15 mouse cellular contexts compared by ENCODE assay signal in genomic region chrX:71424852-71425251, GRCm38 (mm10).
A peak's percentile ranks its signal among the peaks of the same experiment; 100 is the strongest.
DNase-seq lines count a peak whose midpoint lies in the region; ATAC-seq and TF ChIP-seq lines count a peak whose summit lies in the region.
"Had no signal": no experiment of that assay in that cellular context is flagged by ENCODE, and none has a peak within 500 bp of the region (broad histone marks: within the 10 kb centered on the region; RNA-seq: fewer than 3 reads in every experiment).

No protein-coding gene starts in this region.

- intact Hi-C loops in heart, adult 2 months (cut with DNase I): loop anchor here (1.0 to 5.0 kb wide), 5 partner anchors 67 to 203 kb away; partner anchors contain the start of genes Cd99l2 and Hmgb3

- no peaks in the 10 kb centered on the region for H3K36me3 ChIP-seq in heart, adult 2 months (ENCODE audit: control insufficient read depth, insufficient read depth, low read length)
- H3K36me3 ChIP-seq: hindbrain, embryonic 13.5 days; limb, embryonic 15.5 days; stomach, embryonic 15.5 days had no signal

- H3K27me3 ChIP-seq in heart, adult 2 months (ENCODE audit: control insufficient read depth, insufficient read depth, low read length): no peaks in the 10 kb centered on the region
- H3K27me3 ChIP-seq: hindbrain, embryonic 13.5 days; limb, embryonic 15.5 days; stomach, embryonic 15.5 days had no signal

- peak; percentile 42 for TF ChIP-seq CTCF in heart, adult 2 months (IDR thresholded peaks at IDR 0.05)

- no peak overlapping the region for H3K9ac ChIP-seq in heart, adult 2 months (ENCODE audit: low read depth, low read length)
- H3K9ac ChIP-seq: hindbrain, embryonic 13.5 days; limb, embryonic 15.5 days; stomach, embryonic 15.5 days had no signal

- H3K27ac ChIP-seq in heart, adult 2 months: no peak overlapping the region
- H3K27ac ChIP-seq: hindbrain, embryonic 13.5 days; limb, embryonic 15.5 days; stomach, embryonic 15.5 days had no signal

- no peak for TF ChIP-seq EP300 in heart, adult 2 months (IDR thresholded peaks at IDR 0.05; ENCODE audit: insufficient read depth, low read depth, low read length)

- H3K79me2 ChIP-seq in heart, adult 2 months (replicated peaks; ENCODE audit: control insufficient read depth, insufficient read depth, low read length): no peaks in the 10 kb centered on the region

- DNase-seq in heart, adult 2 months: no peak
- no peak for DNase-seq in heart, adult 9 months (ENCODE audit: low spot score in 2 of 2)
- DNase-seq in lung, postnatal 10 days: peak; percentile 2
- DNase-seq in lung, postnatal 25 days (ENCODE audit: low spot score): no peak
- DNase-seq in ES-CJ7 (ENCODE audit: low read depth, low spot score): peak; percentile 9
- DNase-seq in layer of hippocampus, postnatal 14 days (ENCODE audit: low spot score in 2 of 2): no peak
- DNase-seq: adrenal gland, postnatal 25 days; heart, adult 11 months; layer of hippocampus, adult 9-11 months; right cerebral cortex, adult 18-20 months had no signal

- ATAC-seq in megakaryocyte-erythroid progenitor cell, adult 5-6 weeks (replicated peaks; ENCODE audit: low FRiP score, low TSS enrichment, poor library complexity, severe bottlenecking): peak; percentile 62; the same call in 1 of the 2 replicates
- ATAC-seq in activated CD4-positive, CD25-positive, alpha-beta regulatory T cell, adult 4 months: no peak

- TF ChIP-seq POLR2A in heart, adult 2 months (IDR thresholded peaks at IDR 0.05; ENCODE audit: insufficient read depth, low read depth, low read length): no peak

- H3K4me1 ChIP-seq in heart, adult 2 months (ENCODE audit: control insufficient read depth, insufficient read depth, low read length): no peaks in the 10 kb centered on the region
- H3K4me1 ChIP-seq: hindbrain, embryonic 13.5 days; limb, embryonic 15.5 days; stomach, embryonic 15.5 days had no signal

- H3K4me3 ChIP-seq in heart, adult 2 months: no peak overlapping the region
- H3K4me3 ChIP-seq: hindbrain, embryonic 13.5 days; limb, embryonic 15.5 days; stomach, embryonic 15.5 days had no signal

- WGBS in heart, adult 2 months: 81% methylated on average over 1 of the region's 1 CpGs

Comparison
In these comparisons a context has a peak if more than half of its experiments do, and no peak if none do; other contexts are left out.
1. DNase-seq: peak in lung, postnatal 10 days (single experiment) and ES-CJ7 (single experiment); none in heart, adult 2 months (0 of 2), heart, adult 9 months (0 of 2), lung, postnatal 25 days (single experiment) and layer of hippocampus, postnatal 14 days (0 of 2).